Mouse (Mus musculus): ENCODE measurements around the gene Mia3. TPM values are rescaled to one million over a fixed set of nuclear protein-coding genes. Genes with fewer than 3 reads are reported as not detected.

Mia3 gene
- polyA plus RNA-seq (2012), result 24.9 TPM in 2 replicates

GRCm38 (mm10) chr1:183369427-183370014 lies at the start of gene Mia3:
Mia3 (minus strand) TSS chr1:183369553.
- TF ChIP-seq GATA1 (IDR thresholded peaks at IDR 0.05; ENCODE audit: low read length), result no peak

- TF ChIP-seq GATA1 (IDR thresholded peaks at IDR 0.05; ENCODE audit: low read length), result no peak
Observed at GRCm38 (mm10) chr1:183417873-183418272, 48.5 kb upstream of the Mia3 start, which contains the start of gene Hhipl2. Hhipl2 (plus strand) TSS chr1:183418215.

- no peak for TF ChIP-seq GATA1 (IDR thresholded peaks at IDR 0.05; ENCODE audit: low read length)
Observed at GRCm38 (mm10) chr1:183414081-183414727, 44.9 kb upstream of the Mia3 start.

GRCm38 (mm10) chr1:183403396-183403795 lies 34.0 kb upstream of the Mia3 start:
- TF ChIP-seq GATA1 (IDR thresholded peaks at IDR 0.05; ENCODE audit: low read length), result no peak

GRCm38 (mm10) chr1:183388426-183389406 lies 19.4 kb upstream of the Mia3 start, which contains the start of gene Taf1a:
Taf1a (plus strand) TSS chr1:183388981.
- no peak for TF ChIP-seq GATA1 (IDR thresholded peaks at IDR 0.05; ENCODE audit: low read length)

GRCm38 (mm10) chr1:183382621-183383020 lies 13.3 kb upstream of the Mia3 start:
- TF ChIP-seq GATA1 (IDR thresholded peaks at IDR 0.05; ENCODE audit: low read length), result no peak

GRCm38 (mm10) chr1:183381816-183382215 lies 12.5 kb upstream of the Mia3 start:
- TF ChIP-seq GATA1 (IDR thresholded peaks at IDR 0.05; ENCODE audit: low read length), result no peak

GRCm38 (mm10) chr1:183378321-183378941 lies 9.1 kb upstream of the Mia3 start:
- TF ChIP-seq GATA1 (IDR thresholded peaks at IDR 0.05; ENCODE audit: low read length), result no peak

- no peak for TF ChIP-seq GATA1 (IDR thresholded peaks at IDR 0.05; ENCODE audit: low read length)
Observed at GRCm38 (mm10) chr1:183377045-183377444, 7.7 kb upstream of the Mia3 start.

GRCm38 (mm10) chr1:183374728-183375127 lies 5.4 kb upstream of the Mia3 start:
- no peak for TF ChIP-seq GATA1 (IDR thresholded peaks at IDR 0.05; ENCODE audit: low read length)

GRCm38 (mm10) chr1:183368601-183369400 lies 552 bp downstream of the Mia3 start:
- no peak for TF ChIP-seq GATA1 (IDR thresholded peaks at IDR 0.05; ENCODE audit: low read length)

GRCm38 (mm10) chr1:183366361-183366760 lies 3.0 kb downstream of the Mia3 start:
- no peak for TF ChIP-seq GATA1 (IDR thresholded peaks at IDR 0.05; ENCODE audit: low read length)

GRCm38 (mm10) chr1:183363577-183363867 lies 5.8 kb downstream of the Mia3 start:
- no peak for TF ChIP-seq GATA1 (IDR thresholded peaks at IDR 0.05; ENCODE audit: low read length)

- peak; percentile 77 for TF ChIP-seq GATA1 (IDR thresholded peaks at IDR 0.05; ENCODE audit: low read length)
Observed at GRCm38 (mm10) chr1:183362729-183363576, 6.4 kb downstream of the Mia3 start.
